Mouse (Mus musculus) kidney, adult 2 months (tissue): ENCODE measurements at regions not wholly inside any gene's neighbourhood (a gene's known extent, or its start where the extent isn't known, plus 50 kb on each side); places are given as distances from the start of the nearest gene placed in this dataset.

Experiments
- CTCF ChIP-seq: fragments of 200-500 bp; conservative IDR thresholded peaks from 2 replicates; pipeline ENCODE4 v1.5.1; 2011; ENCODE audit warnings: low read depth, mild to moderate bottlenecking, control low read depth, low read length, moderate library complexity, mixed read lengths; ENCODE audit not compliant: insufficient read depth, insufficient read length
- POLR2A ChIP-seq: fragments of 200-500 bp; IDR thresholded peaks from one replicate; pipeline ENCODE4 v1.6.1; 2011; ENCODE audit warnings: low read depth, low read length, control low read depth

- no peak for TF ChIP-seq POLR2A
- no peak for TF ChIP-seq CTCF
Measured at GRCm38 (mm10) chr19:19976776-19977175, 414.0 kb downstream of the Anxa1 start.
